Mouse (Mus musculus) c-Kit-positive CD71-negative TER-119-negative erythroid progenitor cells, embryonic 14.5 days (primary cell): ENCODE results near the gene Igfbp3.

Experiments used
- DNase-seq: peaks from one replicate; pipeline ENCODE4 v3.0.0-alpha.2; 2013; ENCODE audit warnings: low read depth

Igfbp3 gene

GRCm38 (mm10) chr11:7161502-7162174 lies 52.1 kb downstream of the Igfbp3 start:
- peak; percentile 7 for DNase-seq

- DNase-seq = no peak
These were observed 53.1 kb downstream of the Igfbp3 start for GRCm38 (mm10) chr11:7160637-7161101.

GRCm38 (mm10) chr11:7160146-7160545 lies 53.6 kb downstream of the Igfbp3 start:
- no peak for DNase-seq

- DNase-seq = no peak
These were observed 55.5 kb downstream of the Igfbp3 start for GRCm38 (mm10) chr11:7158196-7158595.

- no peak for DNase-seq
These were observed 57.3 kb downstream of the Igfbp3 start for GRCm38 (mm10) chr11:7156427-7156826.
